Mouse (Mus musculus) heart, embryonic 16.5 days (tissue): Measurements from ENCODE around the gene Camta1. TPM values are rescaled to one million over a fixed set of nuclear protein-coding genes. Genes with fewer than 3 reads are reported as not detected.

Experiments
- ATAC-seq: fragments of 200-750 bp; cut with Nextera tagmentation; replicated peaks from 2 replicates; pipeline ENCODE4 v1.8.0; 2017; ENCODE audit warnings: moderate number of reproducible peaks; ENCODE audit not compliant: insufficient read depth, low FRiP score; ENCODE audit errors: extremely low read depth
- H3K27ac ChIP-seq: fragments of 300-500 bp; sonication (generic); 2 replicates; pipeline ENCODE4 v1.5.1; 2014; ENCODE audit warnings: mild to moderate bottlenecking, low read length, control low read depth, moderate library complexity
- H3K27me3 ChIP-seq: fragments of 300-500 bp; sonication (generic); 2 replicates; pipeline ENCODE4 v1.6.1; 2014; ENCODE audit warnings: low read length, mixed read lengths; ENCODE audit not compliant: control insufficient read depth, insufficient read depth
- H3K36me3 ChIP-seq: fragments of 300-500 bp; sonication (generic); 2 replicates; pipeline ENCODE4 v1.6.1; 2014; ENCODE audit not compliant: control insufficient read depth, insufficient read depth
- H3K4me1 ChIP-seq: fragments of 300-500 bp; sonication (generic); 2 replicates; pipeline ENCODE4 v1.6.1; 2014; ENCODE audit warnings: low read length, mixed read lengths; ENCODE audit not compliant: control insufficient read depth, insufficient read depth
- H3K4me2 ChIP-seq: fragments of 300-500 bp; sonication (generic); 2 replicates; pipeline ENCODE4 v1.6.1; 2014; ENCODE audit warnings: low read depth, mild to moderate bottlenecking, control low read depth, low read length
- H3K4me3 ChIP-seq: fragments of 300-500 bp; sonication (generic); 2 replicates; pipeline ENCODE4 v1.5.1; 2014; ENCODE audit warnings: mild to moderate bottlenecking, control low read depth, low read length
- H3K9ac ChIP-seq: fragments of 300-500 bp; sonication (generic); 2 replicates; pipeline ENCODE4 v1.6.1; 2014; ENCODE audit warnings: low read length, control low read depth
- H3K9me3 ChIP-seq: fragments of 300-500 bp; sonication (generic); replicated peaks from 2 replicates; pipeline ENCODE4 v1.6.1; 2016; ENCODE audit warnings: low read length; ENCODE audit not compliant: control insufficient read depth
- WGBS: fragments of 180-500 bp; shearing (Covaris S2); extraction: QIAGEN DNeasy Blood & Tissue Kit; methylation state at CpG from one replicate; pipeline ENCODE4 v1.1.7; 2014; 5-methylcytosine and 5-hydroxymethylcytosine counted together
- polyA plus RNA-seq: library from polyadenylated mRNA; unstranded; fragments of >200 nt; fragmentation: Nextera tagmentation; extraction: Ambion mirVana; gene quantifications from 2 replicates; pipeline ENCODE4 v1.2.1, GENCODE M21; 2015

The Camta1 gene
- polyA plus RNA-seq, 1 experiment from 2014 or later, result 141 TPM

- Histone ChIP-seq H3K9ac (no peak overlapping the region), H3K4me3 (no peak overlapping the region), H3K4me2 (no peak overlapping the region), H3K9me3 (no peaks in the 10 kb centered on the region), H3K4me1 (no peaks in the 10 kb centered on the region), H3K27me3 (no peaks in the 10 kb centered on the region), H3K27ac (no peak overlapping the region), H3K36me3 (no peaks in the 10 kb centered on the region)
- 65% methylated on average over 2 of the region's 2 CpGs for WGBS
- no peak for ATAC-seq
These were observed 135.3 kb downstream of the Camta1 start for GRCm38 (mm10) chr4:151726396-151726795.

GRCm38 (mm10) chr4:151724897-151725296 lies 136.8 kb downstream of the Camta1 start:
- H3K4me3 ChIP-seq, result no peak overlapping the region
- ATAC-seq, result no peak
- no peaks in the 10 kb centered on the region for H3K27me3 ChIP-seq
- no peak overlapping the region for H3K9ac ChIP-seq
- H3K4me1 ChIP-seq, result no peaks in the 10 kb centered on the region
- no peak overlapping the region for H3K27ac ChIP-seq
- no peaks in the 10 kb centered on the region for H3K9me3 ChIP-seq
- no peaks in the 10 kb centered on the region for H3K36me3 ChIP-seq
- no peak overlapping the region for H3K4me2 ChIP-seq

GRCm38 (mm10) chr4:151720722-151721467 lies 140.8 kb downstream of the Camta1 start:
- no peak overlapping the region for H3K27ac ChIP-seq
- H3K9ac ChIP-seq, result no peak overlapping the region
- no peak for ATAC-seq
- H3K9me3 ChIP-seq, result no peaks in the 10 kb centered on the region
- H3K4me2 ChIP-seq, result no peak overlapping the region
- H3K27me3 ChIP-seq, result no peaks in the 10 kb centered on the region
- WGBS, result 77% methylated on average over 15 of the region's 15 CpGs
- no peak overlapping the region for H3K4me3 ChIP-seq
- H3K36me3 ChIP-seq, result no peaks in the 10 kb centered on the region
- no peaks in the 10 kb centered on the region for H3K4me1 ChIP-seq

GRCm38 (mm10) chr4:151718866-151719475 lies 142.7 kb downstream of the Camta1 start:
- 48% methylated on average over 21 of the region's 21 CpGs for WGBS
- no peak for ATAC-seq
- H3K4me2 ChIP-seq, result no peak overlapping the region

GRCm38 (mm10) chr4:151717864-151718263 lies 143.8 kb downstream of the Camta1 start:
- H3K4me3 ChIP-seq, result no peak overlapping the region
- no peaks in the 10 kb centered on the region for H3K36me3 ChIP-seq
- H3K27ac ChIP-seq, result no peak overlapping the region
- no peaks in the 10 kb centered on the region for H3K4me1 ChIP-seq
- H3K4me2 ChIP-seq, result no peak overlapping the region
- no peaks in the 10 kb centered on the region for H3K27me3 ChIP-seq
- 63% methylated on average over 7 of the region's 7 CpGs for WGBS
- H3K9ac ChIP-seq, result no peak overlapping the region
- no peaks in the 10 kb centered on the region for H3K9me3 ChIP-seq
- no peak for ATAC-seq

More at GRCm38 (mm10) chr4:151718866-151719475, 142.7 kb downstream of the Camta1 start:
- Histone ChIP-seq H3K27ac (no peak overlapping the region), H3K4me3 (no peak overlapping the region), H3K27me3 (no peaks in the 10 kb centered on the region), H3K9me3 (no peaks in the 10 kb centered on the region), H3K4me1 (no peaks in the 10 kb centered on the region), H3K9ac (no peak overlapping the region), H3K36me3 (no peaks in the 10 kb centered on the region)

GRCm38 (mm10) chr4:151713714-151714113 lies 148.0 kb downstream of the Camta1 start:
- Histone ChIP-seq H3K4me2 (no peak overlapping the region), H3K27ac (no peak overlapping the region), H3K9ac (no peak overlapping the region), H3K9me3 (no peaks in the 10 kb centered on the region), H3K27me3 (no peaks in the 10 kb centered on the region), H3K4me3 (no peak overlapping the region), H3K4me1 (peaks cover 4% of the 10 kb centered on the region; the same call in 1 of the 2 replicates), H3K36me3 (no peaks in the 10 kb centered on the region)
- 71% methylated on average over 6 of the region's 6 CpGs for WGBS
- ATAC-seq, result no peak

GRCm38 (mm10) chr4:151711406-151711805 lies 150.3 kb downstream of the Camta1 start:
- Histone ChIP-seq H3K4me1 (peaks cover 4% of the 10 kb centered on the region; the same call in 1 of the 2 replicates), H3K27me3 (no peaks in the 10 kb centered on the region), H3K4me3 (no peak overlapping the region), H3K4me2 (no peak overlapping the region), H3K9me3 (no peaks in the 10 kb centered on the region), H3K36me3 (no peaks in the 10 kb centered on the region), H3K9ac (no peak overlapping the region), H3K27ac (no peak overlapping the region)
- no peak for ATAC-seq
- WGBS, result 91% methylated on average over 2 of the region's 2 CpGs

- Histone ChIP-seq H3K27ac (no peak overlapping the region), H3K36me3 (no peaks in the 10 kb centered on the region), H3K9me3 (no peaks in the 10 kb centered on the region), H3K27me3 (no peaks in the 10 kb centered on the region), H3K9ac (no peak overlapping the region), H3K4me3 (no peak overlapping the region), H3K4me2 (no peak overlapping the region), H3K4me1 (peaks cover 4% of the 10 kb centered on the region; the same call in 1 of the 2 replicates)
- 0 out of 2 replicates have a peak, but pooled peaks have one; percentile 6 for ATAC-seq
- WGBS, result 17% methylated on average over 7 of the region's 7 CpGs
These were observed 151.2 kb downstream of the Camta1 start for GRCm38 (mm10) chr4:151710522-151710921.

- WGBS, result 62% methylated on average over 8 of the region's 8 CpGs
- Histone ChIP-seq H3K4me2 (no peak overlapping the region), H3K4me3 (no peak overlapping the region), H3K27ac (no peak overlapping the region), H3K36me3 (no peaks in the 10 kb centered on the region), H3K27me3 (no peaks in the 10 kb centered on the region), H3K9ac (no peak overlapping the region), H3K9me3 (no peaks in the 10 kb centered on the region), H3K4me1 (peaks cover 4% of the 10 kb centered on the region; the same call in 1 of the 2 replicates)
- ATAC-seq, result no peak
These were observed 152.4 kb downstream of the Camta1 start for GRCm38 (mm10) chr4:151709269-151709668.
